Mouse (Mus musculus) neural tube, embryonic 10.5 days (tissue): Measurements from ENCODE around the gene Tenm4.

Experiments
- DNase-seq: peaks from one replicate; pipeline ENCODE4 v3.0.0-alpha.2; 2017; ENCODE audit warnings: low spot score; ENCODE audit errors: extremely low spot score

The Tenm4 gene

GRCm38 (mm10) chr7:96838926-96839325 is 667.9 kb downstream of the Tenm4 start:
- no peak for DNase-seq

- no peak for DNase-seq
Observed at GRCm38 (mm10) chr7:96839586-96839985, 668.5 kb downstream of the Tenm4 start.

GRCm38 (mm10) chr7:96842477-96843255 is 671.6 kb downstream of the Tenm4 start:
- DNase-seq, result no peak

GRCm38 (mm10) chr7:96844104-96844894 is 673.3 kb downstream of the Tenm4 start:
- no peak for DNase-seq

- DNase-seq, result no peak
Observed at GRCm38 (mm10) chr7:96852781-96853180, 681.7 kb downstream of the Tenm4 start.

GRCm38 (mm10) chr7:96855867-96856406 is 684.9 kb downstream of the Tenm4 start:
- no peak for DNase-seq

- DNase-seq, result no peak
Observed at GRCm38 (mm10) chr7:96856518-96856917, 685.5 kb downstream of the Tenm4 start.

GRCm38 (mm10) chr7:96859077-96859476 is 688.0 kb downstream of the Tenm4 start:
- DNase-seq, result no peak

- no peak for DNase-seq
Observed at GRCm38 (mm10) chr7:96859684-96860083, 688.6 kb downstream of the Tenm4 start.

- DNase-seq, result no peak
Observed at GRCm38 (mm10) chr7:96860650-96861049, 689.6 kb downstream of the Tenm4 start.

- peak; percentile 24 for DNase-seq
Observed at GRCm38 (mm10) chr7:96864894-96865722, 694.1 kb downstream of the Tenm4 start.

GRCm38 (mm10) chr7:96869079-96869810 is 698.2 kb downstream of the Tenm4 start:
- DNase-seq, result no peak

GRCm38 (mm10) chr7:96870473-96870872 is 699.4 kb downstream of the Tenm4 start:
- DNase-seq, result no peak

- DNase-seq, result no peak
Observed at GRCm38 (mm10) chr7:96871031-96871430, 700.0 kb downstream of the Tenm4 start.

GRCm38 (mm10) chr7:96878511-96879276 is 707.6 kb downstream of the Tenm4 start:
- no peak for DNase-seq

GRCm38 (mm10) chr7:96879593-96879992 is 708.5 kb downstream of the Tenm4 start:
- no peak for DNase-seq

- no peak for DNase-seq
Observed at GRCm38 (mm10) chr7:96880221-96880944, 709.3 kb downstream of the Tenm4 start.

- DNase-seq, result no peak
Observed at GRCm38 (mm10) chr7:96883297-96883696, 712.3 kb downstream of the Tenm4 start.

GRCm38 (mm10) chr7:96887088-96887654 is 716.1 kb downstream of the Tenm4 start:
- no peak for DNase-seq
